Mouse (Mus musculus): ENCODE measurements around the gene Macf1. TPM values are rescaled to one million over a fixed set of nuclear protein-coding genes. Genes with fewer than 3 reads are reported as not detected.
"Not testable (repeated sequence)": the region's sequence is repeated elsewhere in the genome, so short reads cannot be mapped to it uniquely, and the experiment has no call there.

Macf1 gene
- polyA plus RNA-seq, 1 experiment from 2014 or later = 57.3 TPM

DNA sequence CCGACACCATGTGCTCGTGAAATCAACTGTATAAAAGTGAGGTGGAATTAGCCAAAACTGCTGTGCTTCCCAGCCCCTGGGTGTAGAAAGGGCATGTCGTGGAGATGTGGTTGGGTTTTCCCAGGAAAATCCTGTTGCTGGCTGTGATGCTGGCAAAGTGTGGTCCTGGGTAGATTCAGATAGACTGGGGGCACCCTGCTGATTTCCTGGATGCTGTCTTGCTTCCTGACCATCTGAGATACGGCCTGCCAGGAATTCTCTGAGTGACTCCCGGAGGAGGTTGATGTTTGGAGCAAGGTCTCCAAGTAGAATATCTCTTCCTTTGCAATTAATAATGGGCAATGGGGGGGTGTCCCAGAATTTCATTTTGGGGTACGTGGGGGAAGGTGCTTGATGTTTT, 355.2 kb downstream of the Macf1 start:
- H3K9me3 ChIP-seq = no peaks in the 10 kb centered on the region
- no peak for ATAC-seq (ENCODE audit: insufficient number of reproducible peaks, insufficient read depth, low FRiP score, low TSS enrichment)
- H3K4me1 ChIP-seq = no peaks in the 10 kb centered on the region
- H3K4me3 ChIP-seq = no peak overlapping the region
- no peak overlapping the region for H3K4me2 ChIP-seq (replicated peaks)
- no peaks in the 10 kb centered on the region for H3K36me3 ChIP-seq
- H3K9ac ChIP-seq = no peak overlapping the region
- 74% methylated on average over 6 of the region's 6 CpGs for WGBS
- H3K27ac ChIP-seq = no peak overlapping the region
- H3K27me3 ChIP-seq = peaks cover 7% of the 10 kb centered on the region; the same call in 1 of the 2 replicates

DNA sequence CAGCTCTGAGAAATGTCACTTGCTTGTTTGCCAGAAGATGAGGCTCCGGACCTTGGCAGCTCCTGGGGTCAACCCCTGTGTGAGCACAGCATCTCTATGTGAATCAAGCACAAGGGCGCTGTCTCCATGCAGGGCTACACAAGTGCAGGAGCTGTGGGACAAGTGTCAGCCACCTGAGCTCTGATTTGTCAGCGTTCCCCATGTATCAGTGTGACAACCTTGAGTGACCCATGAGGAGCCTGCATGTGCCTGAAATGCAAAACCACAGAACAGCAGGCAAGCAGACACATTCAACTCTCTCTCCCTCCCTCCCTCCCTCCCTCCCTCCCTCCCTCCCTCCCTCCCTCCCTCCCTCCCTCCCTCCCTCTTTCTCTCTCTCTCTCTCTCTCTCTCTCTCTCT, 356.5 kb downstream of the Macf1 start:
- Histone ChIP-seq H3K4me2 (replicated peaks) (no peak overlapping the region), H3K36me3 (no peaks in the 10 kb centered on the region), H3K27me3 (peaks cover 17% of the 10 kb centered on the region), H3K4me3 (no peak overlapping the region), H3K9me3 (no peaks in the 10 kb centered on the region), H3K4me1 (no peaks in the 10 kb centered on the region), H3K9ac (no peak overlapping the region), H3K27ac (no peak overlapping the region)
- ATAC-seq (ENCODE audit: insufficient number of reproducible peaks, insufficient read depth, low FRiP score, low TSS enrichment) = no peak
- WGBS = 55% methylated on average over 3 of the region's 3 CpGs

DNA sequence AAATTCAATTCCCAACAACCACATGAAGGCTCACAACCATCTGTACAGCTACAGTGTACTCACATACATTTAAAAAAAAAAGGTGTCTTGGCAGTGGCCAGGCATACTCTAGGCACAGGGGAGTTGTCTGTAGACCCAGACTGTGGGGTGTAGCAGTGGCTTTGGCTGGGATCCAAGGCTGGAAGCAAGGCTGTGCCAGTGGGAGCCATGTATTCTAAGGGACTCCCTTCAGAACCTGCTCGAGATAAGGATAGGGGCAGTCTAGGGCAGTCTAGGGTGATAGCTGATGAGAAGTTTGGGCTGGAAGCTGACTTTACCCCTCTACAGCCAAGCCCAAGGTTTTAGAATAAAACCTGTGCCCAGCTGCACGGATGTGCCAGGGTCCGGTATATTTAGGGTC, 358.1 kb downstream of the Macf1 start:
- WGBS = 69% methylated on average over 3 of the region's 3 CpGs
- ATAC-seq (ENCODE audit: insufficient number of reproducible peaks, insufficient read depth, low FRiP score, low TSS enrichment) = no peak
- H3K4me3 ChIP-seq = no peak overlapping the region
- no peaks in the 10 kb centered on the region for H3K9me3 ChIP-seq
- no peaks in the 10 kb centered on the region for H3K4me1 ChIP-seq
- no peak overlapping the region for H3K9ac ChIP-seq
- H3K27me3 ChIP-seq = peaks cover 25% of the 10 kb centered on the region
- H3K36me3 ChIP-seq = no peaks in the 10 kb centered on the region
- H3K4me2 ChIP-seq (replicated peaks) = no peak overlapping the region
- no peak overlapping the region for H3K27ac ChIP-seq

GRCm38 (mm10) chr4:123323534-123323933, 360.6 kb downstream of the Macf1 start, which contains the start of gene Oxct2a:
Gene Oxct2a, minus strand, starts transcription at chr4:123323634.
- H3K36me3 ChIP-seq = no peaks in the 10 kb centered on the region
- ATAC-seq (ENCODE audit: insufficient number of reproducible peaks, insufficient read depth, low FRiP score, low TSS enrichment) = no peak
- no peaks in the 10 kb centered on the region for H3K9me3 ChIP-seq
- 15% methylated on average over 13 of the region's 13 CpGs for WGBS
- peak within 1 kb of the TSS; percentile 28 for H3K4me3 ChIP-seq
- no peak within 1 kb of the TSS for H3K9ac ChIP-seq
- no peaks in the 10 kb centered on the region for H3K4me1 ChIP-seq
- no peak within 1 kb of the TSS for H3K27ac ChIP-seq
- peaks cover 28% of the 10 kb centered on the region for H3K27me3 ChIP-seq
- H3K4me2 ChIP-seq (replicated peaks) = peak within 1 kb of the TSS; percentile 48

DNA sequence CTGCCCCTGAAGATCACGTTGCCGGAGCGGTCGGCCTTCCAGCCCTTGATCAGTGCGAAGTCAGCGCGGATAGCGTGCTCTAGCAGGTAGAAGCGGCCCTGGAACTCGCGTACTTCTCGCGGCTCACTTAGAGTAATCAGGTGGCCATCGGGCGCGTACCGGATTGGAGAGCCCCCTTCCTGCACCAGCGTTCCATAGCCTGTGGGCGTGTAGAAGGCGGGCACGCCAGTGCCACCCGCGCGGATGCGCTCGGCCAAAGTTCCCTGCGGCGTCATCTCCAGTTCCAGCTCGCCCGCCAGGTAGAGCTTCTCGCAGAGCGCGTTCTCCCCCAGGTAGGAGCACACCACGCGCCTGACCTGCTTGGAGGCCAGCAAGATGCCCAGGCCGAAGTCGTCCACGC, 361.2 kb downstream of the Macf1 start:
- peaks cover 28% of the 10 kb centered on the region for H3K27me3 ChIP-seq
- H3K4me2 ChIP-seq (replicated peaks) = peak overlapping the region; percentile 48
- peak overlapping the region; percentile 28 for H3K4me3 ChIP-seq
- H3K9me3 ChIP-seq; H3K27ac ChIP-seq; H3K9ac ChIP-seq; ATAC-seq (ENCODE audit: insufficient number of reproducible peaks, insufficient read depth, low FRiP score, low TSS enrichment); H3K36me3 ChIP-seq; H3K4me1 ChIP-seq: not testable (repeated sequence)
- WGBS = 12% methylated on average over 30 of the region's 38 CpGs

DNA sequence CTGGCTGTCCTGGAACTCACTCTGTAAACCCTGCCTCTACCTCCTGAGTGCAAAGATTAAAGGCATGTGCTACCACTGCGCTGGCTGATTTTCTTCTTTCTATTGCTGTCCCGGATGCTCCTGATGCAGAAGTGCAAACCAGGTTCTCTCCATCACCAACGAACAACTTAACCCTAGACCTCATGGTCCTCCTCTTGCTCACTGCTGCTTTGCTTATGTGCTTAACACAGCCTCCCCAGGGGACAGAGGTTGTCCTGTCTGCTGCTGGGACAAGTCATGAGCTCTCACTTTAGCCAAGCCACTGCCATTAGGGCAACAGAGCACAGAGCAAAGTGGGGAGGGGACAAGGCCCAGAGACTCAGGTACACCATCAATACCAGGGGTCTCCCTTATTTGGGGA, 369.7 kb downstream of the Macf1 start:
- Histone ChIP-seq H3K9ac (no peak overlapping the region), H3K4me2 (replicated peaks) (no peak overlapping the region), H3K9me3 (no peaks in the 10 kb centered on the region), H3K4me3 (no peak overlapping the region), H3K27me3 (no peaks in the 10 kb centered on the region), H3K27ac (no peak overlapping the region), H3K4me1 (no peaks in the 10 kb centered on the region), H3K36me3 (no peaks in the 10 kb centered on the region)
- 87% methylated on average over 3 of the region's 3 CpGs for WGBS
- ATAC-seq (ENCODE audit: insufficient number of reproducible peaks, insufficient read depth, low FRiP score, low TSS enrichment) = no peak

- Histone ChIP-seq H3K4me2 (replicated peaks) (no peak overlapping the region), H3K36me3 (no peaks in the 10 kb centered on the region), H3K9ac (no peak overlapping the region), H3K9me3 (no peaks in the 10 kb centered on the region), H3K27ac (no peak overlapping the region), H3K4me1 (no peaks in the 10 kb centered on the region), H3K4me3 (no peak overlapping the region), H3K27me3 (no peaks in the 10 kb centered on the region)
- whole genome bisulfite sequencing = 86% methylated on average over 6 of the region's 6 CpGs
- ATAC-seq (ENCODE audit: insufficient number of reproducible peaks, insufficient read depth, low FRiP score, low TSS enrichment) = no peak
Observed at GRCm38 (mm10) chr4:123313010-123313409, 371.1 kb downstream of the Macf1 start.

GRCm38 (mm10) chr4:123311845-123312244, 372.3 kb downstream of the Macf1 start:
- Histone ChIP-seq H3K9ac (no peak overlapping the region), H3K4me1 (no peaks in the 10 kb centered on the region), H3K4me2 (replicated peaks) (no peak overlapping the region), H3K4me3 (no peak overlapping the region), H3K9me3 (no peaks in the 10 kb centered on the region), H3K36me3 (no peaks in the 10 kb centered on the region), H3K27ac (no peak overlapping the region), H3K27me3 (no peaks in the 10 kb centered on the region)
- WGBS = 66% methylated on average over 7 of the region's 7 CpGs
- no peak for ATAC-seq (ENCODE audit: insufficient number of reproducible peaks, insufficient read depth, low FRiP score, low TSS enrichment)

DNA sequence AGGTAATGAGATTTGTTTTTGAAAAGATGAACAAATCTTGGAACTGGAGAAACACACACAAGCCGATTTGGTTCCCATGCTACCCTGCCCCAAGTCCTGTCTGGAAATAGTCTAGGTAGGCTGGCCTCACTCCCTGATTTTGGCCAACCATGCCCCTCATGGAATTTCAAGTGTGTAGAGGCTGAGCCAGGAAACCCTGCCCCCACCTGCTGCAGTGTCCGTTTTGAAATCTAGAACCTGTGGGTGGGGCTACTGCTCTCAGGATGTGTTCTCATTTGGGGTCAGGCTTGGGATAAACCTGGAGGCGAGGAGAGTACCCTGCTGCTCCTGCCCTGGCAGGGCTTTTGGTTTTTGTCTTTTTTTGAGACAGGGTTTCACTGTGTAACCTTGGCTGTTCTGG, 375.9 kb downstream of the Macf1 start:
- Histone ChIP-seq H3K4me2 (replicated peaks) (no peak overlapping the region), H3K9me3 (no peaks in the 10 kb centered on the region), H3K9ac (no peak overlapping the region), H3K27me3 (no peaks in the 10 kb centered on the region), H3K27ac (no peak overlapping the region), H3K4me3 (no peak overlapping the region), H3K36me3 (peaks cover 12% of the 10 kb centered on the region), H3K4me1 (no peaks in the 10 kb centered on the region)
- WGBS = 47% methylated on average over 3 of the region's 3 CpGs
- no peak for ATAC-seq (ENCODE audit: insufficient number of reproducible peaks, insufficient read depth, low FRiP score, low TSS enrichment)

DNA sequence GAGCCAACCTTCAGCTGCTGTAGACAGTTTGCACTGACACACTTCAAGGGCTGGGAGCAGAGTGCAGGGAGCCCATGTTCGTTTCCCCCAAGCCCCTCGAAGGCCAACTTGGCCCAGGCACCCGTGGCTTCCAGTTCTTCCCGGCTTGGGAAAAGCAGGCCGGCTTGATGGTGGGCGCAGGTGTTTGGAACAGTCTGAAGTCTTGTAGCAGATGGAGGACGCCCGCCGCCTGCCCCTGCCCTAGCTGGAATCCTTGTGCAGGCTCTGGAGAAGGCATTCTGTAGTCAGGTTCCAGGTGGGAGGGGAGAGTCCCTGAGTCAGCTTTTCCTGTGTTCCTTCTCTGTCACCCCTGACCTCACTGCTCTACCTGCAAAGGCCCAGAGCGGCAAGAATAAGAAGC, 377.2 kb downstream of the Macf1 start:
- H3K9ac ChIP-seq = no peak overlapping the region
- 87% methylated on average over 10 of the region's 10 CpGs for WGBS
- no peaks in the 10 kb centered on the region for H3K4me1 ChIP-seq
- H3K4me2 ChIP-seq (replicated peaks) = no peak overlapping the region
- no peaks in the 10 kb centered on the region for H3K27me3 ChIP-seq
- ATAC-seq (ENCODE audit: insufficient number of reproducible peaks, insufficient read depth, low FRiP score, low TSS enrichment) = no peak
- no peak overlapping the region for H3K27ac ChIP-seq
- H3K4me3 ChIP-seq = no peak overlapping the region
- H3K36me3 ChIP-seq = peaks cover 25% of the 10 kb centered on the region
- no peaks in the 10 kb centered on the region for H3K9me3 ChIP-seq

- Histone ChIP-seq H3K9ac (no peak overlapping the region), H3K27me3 (no peaks in the 10 kb centered on the region), H3K27ac (no peak overlapping the region), H3K4me2 (replicated peaks) (no peak overlapping the region), H3K36me3 (peaks cover 28% of the 10 kb centered on the region), H3K4me1 (no peaks in the 10 kb centered on the region), H3K9me3 (no peaks in the 10 kb centered on the region), H3K4me3 (no peak overlapping the region)
- 28% methylated on average over 3 of the region's 3 CpGs for WGBS
- ATAC-seq (ENCODE audit: insufficient number of reproducible peaks, insufficient read depth, low FRiP score, low TSS enrichment) = 0 out of 2 replicates have a peak, but pooled peaks have one; percentile 35
Observed at GRCm38 (mm10) chr4:123305789-123306188, 378.4 kb downstream of the Macf1 start.

All from embryonic facial prominence, embryonic 12.5 days (tissue).